Mouse (Mus musculus) stomach, postnatal 0 days (tissue): ENCODE results near the gene St3gal4.

ENCODE experiments used
- CTCF ChIP-seq: IDR thresholded peaks from 2 replicates; pipeline ENCODE4 v1.5.1; 2016; ENCODE audit warnings: antibody characterized with exemption, low read depth, mild to moderate bottlenecking, moderate library complexity
- EP300 ChIP-seq: optimal IDR thresholded peaks from 2 replicates; pipeline ENCODE3; 2016; ENCODE audit warnings: antibody characterized with exemption

- no peak for TF ChIP-seq CTCF
- TF ChIP-seq EP300: no peak
These were observed 5.0 kb upstream of the St3gal4 start for GRCm38 (mm10) chr9:35123804-35124677.
